Mouse (Mus musculus) monocyte, adult 2 months (primary cell): ENCODE measurements around the gene Gm3138.
"Not testable (repeated sequence)": the region's sequence is repeated elsewhere in the genome, so short reads cannot be mapped to it uniquely, and the experiment has no call there.

Experiments used
- DNase-seq, 2 experiments: peaks; one replicate each; pipeline ENCODE4 v3.0.0; 2022; ENCODE audit warnings: low spot score in 2 of 2, low read depth in 1 of 2

Gene Gm3138

DNA sequence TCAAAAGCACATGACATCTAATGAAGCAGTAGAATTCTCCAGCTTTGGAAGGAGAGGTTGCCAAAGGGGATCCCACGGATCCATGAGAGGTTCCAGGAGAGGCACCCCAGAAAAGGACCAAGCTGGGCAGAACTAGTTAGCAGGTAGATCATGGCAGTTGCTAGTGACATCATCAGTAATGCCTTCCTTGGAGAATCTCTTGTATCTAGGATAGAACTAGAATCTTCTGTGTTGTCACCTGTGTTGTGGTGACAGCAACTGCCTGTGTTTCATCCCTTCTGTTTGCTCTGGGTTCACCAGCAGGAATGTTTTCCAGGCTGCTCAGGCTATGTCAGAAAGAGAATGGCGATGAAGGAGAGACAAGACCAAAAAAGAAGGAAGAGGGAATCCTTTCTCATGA is at the start of gene Gm3138:
Gene Gm3138, plus strand, starts transcription at position 301 of the 400 bp plus-strand sequence.
- DNase-seq = not testable (repeated sequence)

DNA sequence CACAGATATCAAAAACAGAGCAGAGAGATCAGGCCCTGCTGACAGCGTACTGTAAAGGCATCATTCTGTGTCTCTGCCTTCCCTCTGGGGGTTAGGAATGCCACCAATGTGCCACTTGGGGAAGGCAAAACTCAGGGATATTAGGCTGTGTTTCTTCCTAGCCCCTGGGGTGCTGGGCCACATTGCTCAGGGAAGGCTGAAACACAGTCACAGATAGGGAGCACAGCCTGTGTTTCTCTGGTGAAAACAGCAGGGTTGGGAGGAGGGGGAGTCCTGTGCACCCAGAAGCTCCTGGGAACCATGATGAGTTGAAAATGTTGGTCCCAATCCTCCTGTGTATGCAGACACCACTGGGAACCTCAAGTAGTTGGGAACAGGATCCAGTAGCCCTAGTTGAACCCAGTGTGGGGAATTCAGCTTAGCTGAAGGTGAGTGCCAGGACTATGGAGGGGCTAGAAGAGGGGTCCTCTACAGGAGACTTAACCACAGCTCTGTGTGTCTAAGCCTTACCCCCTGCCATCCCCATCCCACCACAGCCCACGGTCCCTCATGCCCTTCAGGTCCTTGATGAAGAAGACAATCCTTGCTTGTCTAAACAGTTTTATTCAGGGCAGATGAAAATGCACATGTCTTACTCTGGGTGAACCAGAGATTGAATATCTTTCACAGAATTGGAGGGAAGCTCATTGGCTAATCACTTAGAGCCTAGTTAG is 20.0 kb downstream of the Gm3138 start:
- DNase-seq = not testable (repeated sequence)

DNA sequence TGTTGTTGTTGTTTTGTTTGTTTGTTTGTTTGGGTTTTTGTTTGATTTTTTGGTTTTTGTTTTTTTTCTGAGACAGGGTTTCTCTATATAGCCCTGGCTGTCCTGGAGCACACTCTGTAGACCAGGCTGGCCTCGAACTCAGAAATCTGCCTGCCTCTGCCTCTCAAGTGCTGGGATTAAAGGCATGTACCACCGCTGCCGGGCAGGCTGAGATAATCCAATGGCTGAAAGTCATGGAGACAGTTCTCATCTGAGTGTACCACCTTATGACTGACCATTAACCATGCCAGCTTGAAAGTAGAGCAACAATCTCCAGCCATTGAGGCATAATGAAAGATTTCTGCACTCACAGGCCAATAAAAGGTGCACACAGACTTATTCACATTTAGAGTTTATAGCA is 30.4 kb downstream of the Gm3138 start:
- not testable (repeated sequence) for DNase-seq
